Mouse (Mus musculus) spleen, adult 12 weeks (tissue): ENCODE data around the gene Adcy6.

ENCODE experiments used
- DNase-seq: peaks from one replicate; pipeline ENCODE4 v3.0.0; 2022; ENCODE audit warnings: low spot score

Adcy6 gene

DNA sequence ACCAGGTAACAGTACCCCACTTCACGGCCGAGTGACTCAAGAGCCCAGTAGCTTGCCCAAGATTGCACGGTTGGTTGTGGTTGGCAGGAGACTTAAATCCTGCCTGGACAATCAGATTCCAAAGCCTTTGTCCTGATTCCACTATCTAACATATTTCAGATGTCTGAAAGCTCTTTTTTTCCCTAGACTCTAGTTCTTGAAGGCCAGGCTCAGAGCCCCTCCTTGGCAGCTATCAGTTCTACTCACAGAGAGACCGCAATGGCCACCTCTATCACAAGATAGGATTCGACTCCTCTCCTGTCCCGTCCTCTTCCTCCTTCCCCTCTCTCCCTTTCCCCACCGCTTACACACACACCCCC lies 8.1 kb downstream of the Adcy6 start:
- DNase-seq: no peak

DNA sequence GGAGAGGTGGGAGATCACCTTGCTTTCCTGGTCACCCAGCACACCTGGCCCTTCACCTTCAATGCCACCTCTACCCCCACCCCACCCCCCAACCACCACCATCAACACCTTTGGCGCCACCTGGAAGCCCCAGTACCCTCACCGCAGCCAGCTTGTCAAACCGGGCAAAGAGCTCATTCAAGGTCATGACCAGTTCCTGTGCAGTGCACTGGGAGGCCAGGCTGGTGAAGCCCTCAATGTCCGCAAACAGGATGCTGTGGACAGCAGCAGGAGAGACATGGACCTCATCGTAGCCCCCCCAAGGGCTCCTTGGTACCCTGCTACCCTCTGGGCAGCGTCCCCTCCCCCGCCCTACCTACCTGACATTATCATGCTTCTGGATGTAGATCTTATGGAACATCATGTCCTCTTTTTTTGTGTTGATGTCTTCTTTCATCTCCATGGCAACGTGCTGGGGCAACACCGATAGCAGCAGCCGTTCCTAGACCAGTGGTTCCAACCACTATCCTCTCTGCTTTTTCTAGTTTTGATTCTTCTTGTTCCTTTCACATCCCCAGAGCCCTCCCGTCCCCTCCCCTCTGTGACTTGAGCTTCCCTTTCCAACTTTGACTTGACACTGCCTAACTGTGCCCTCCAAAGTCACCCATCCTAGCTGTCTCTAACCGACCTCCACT lies 9.7 kb downstream of the Adcy6 start:
- no peak for DNase-seq

- DNase-seq: no peak
Measured at GRCm38 (mm10) chr15:98596609-98597008, 13.3 kb downstream of the Adcy6 start.

- no peak for DNase-seq
Measured at GRCm38 (mm10) chr15:98595049-98595448, 14.8 kb downstream of the Adcy6 start.

DNA sequence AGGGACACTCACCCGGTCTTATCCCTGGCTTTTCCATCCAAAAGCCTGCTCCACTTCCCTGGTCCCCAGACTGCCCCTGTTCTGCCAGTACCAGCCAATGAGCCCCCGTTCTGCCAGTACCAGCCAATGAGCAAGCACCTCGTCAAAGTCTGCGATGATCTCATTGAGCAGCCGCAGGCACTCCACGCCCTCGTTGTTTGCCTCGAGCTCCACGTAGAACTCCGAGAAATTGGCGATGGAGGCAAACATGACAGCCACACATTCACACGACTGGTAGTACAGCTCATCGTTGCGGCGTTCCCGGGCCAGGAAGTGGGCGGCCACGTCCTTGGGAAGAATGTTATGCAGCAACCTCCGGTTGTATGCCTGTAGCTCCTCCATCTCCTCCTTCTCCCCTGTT lies 15.7 kb downstream of the Adcy6 start:
- DNase-seq: no peak

GRCm38 (mm10) chr15:98591396-98591795 lies 18.5 kb downstream of the Adcy6 start:
- no peak for DNase-seq

DNA sequence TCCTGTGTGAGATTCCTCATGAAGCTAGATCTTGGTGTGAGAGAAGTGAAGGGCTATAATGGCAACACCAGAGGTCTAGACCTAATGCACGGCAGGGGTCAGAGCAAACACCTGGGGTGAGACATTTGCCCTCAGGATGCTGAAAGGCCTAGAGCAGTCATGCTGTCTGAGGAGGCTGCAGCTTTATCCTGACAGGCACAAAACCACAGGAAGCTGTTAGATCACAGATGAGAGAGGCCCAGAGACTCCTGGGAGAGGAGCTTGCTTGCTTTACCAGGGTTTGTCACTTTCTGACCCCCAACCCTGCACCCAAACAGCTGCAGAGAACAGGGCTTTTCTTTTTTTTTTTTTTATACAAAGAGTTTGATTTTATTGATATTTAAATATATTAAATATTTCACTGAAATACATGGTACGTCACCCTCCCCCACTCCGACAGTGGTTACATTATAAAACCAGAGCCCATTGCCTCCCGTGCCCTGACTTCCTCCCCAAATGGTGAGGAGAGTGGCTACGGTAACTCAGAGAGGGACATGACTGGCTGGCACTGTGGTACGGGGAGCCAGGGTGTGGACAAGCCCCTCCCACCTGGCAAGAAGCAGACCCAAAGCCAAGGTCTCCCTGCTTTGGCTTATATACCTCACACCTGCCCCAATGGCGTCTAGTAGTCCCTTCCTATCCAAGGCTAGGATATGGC lies 20.1 kb downstream of the Adcy6 start:
- DNase-seq: no peak

- DNase-seq: no peak
Measured at GRCm38 (mm10) chr15:98587751-98588150, 22.1 kb downstream of the Adcy6 start.

DNA sequence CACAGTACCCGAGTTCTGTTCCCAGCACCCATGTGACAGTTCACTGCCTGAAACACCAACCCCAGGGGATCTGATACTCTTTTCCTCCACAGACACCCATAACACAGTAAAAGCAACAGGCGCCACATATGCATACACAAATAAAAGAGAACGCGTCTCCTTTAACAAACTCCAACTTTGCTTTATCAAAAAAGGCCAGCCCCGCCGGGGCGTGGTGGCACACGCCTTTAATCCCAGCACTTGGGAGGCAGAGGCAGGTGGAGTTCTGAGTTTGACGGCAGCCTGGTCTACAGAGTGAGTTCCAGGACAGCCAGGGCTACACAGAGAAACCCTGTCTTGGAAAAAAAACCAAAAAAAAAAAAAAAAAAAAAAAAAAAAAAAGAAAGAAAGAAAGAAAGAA lies 23.7 kb downstream of the Adcy6 start:
- DNase-seq: peak; percentile 65

DNA sequence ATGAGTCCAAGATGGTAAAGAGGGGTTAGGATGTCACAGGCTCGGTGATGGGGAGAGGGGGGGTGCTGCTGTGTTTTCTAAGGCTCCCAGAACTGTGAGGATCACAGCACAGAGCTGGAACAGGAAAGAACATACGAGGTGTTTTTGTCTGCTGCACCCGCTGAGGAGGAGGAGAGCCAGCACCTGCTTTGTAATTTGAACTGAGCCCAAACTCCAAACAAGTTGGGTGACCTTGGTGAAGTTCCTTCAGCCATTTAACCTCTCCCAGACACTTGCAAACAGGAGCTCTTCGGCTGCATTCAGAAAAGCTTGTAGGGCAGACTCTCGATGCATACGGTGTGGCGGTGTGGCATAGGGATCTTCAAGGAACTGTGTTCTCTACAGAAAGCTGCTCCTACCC lies 24.5 kb downstream of the Adcy6 start:
- DNase-seq: no peak

DNA sequence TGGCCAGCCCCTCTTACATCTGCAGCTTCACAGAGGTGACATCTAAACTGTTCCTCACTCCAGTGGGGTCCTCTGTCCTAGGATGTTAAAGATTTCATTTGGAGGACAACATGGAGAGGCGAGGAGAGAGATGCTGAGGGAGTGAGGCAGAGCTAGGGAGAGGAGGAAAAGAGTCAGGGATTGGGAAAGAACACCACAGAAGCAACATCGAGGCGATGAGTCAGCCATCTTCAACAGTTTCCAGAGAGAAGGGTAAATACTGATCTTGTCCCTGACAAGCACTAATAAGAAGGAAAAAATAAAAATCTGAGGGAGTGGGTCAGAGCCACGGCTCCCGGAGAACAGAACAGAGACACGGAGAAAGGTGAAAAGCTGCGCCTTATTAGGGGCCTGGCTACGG lies 26.9 kb downstream of the Adcy6 start:
- DNase-seq: no peak

- no peak for DNase-seq
Measured at GRCm38 (mm10) chr15:98582410-98582809, 27.5 kb downstream of the Adcy6 start.

- DNase-seq: peak; percentile 61
Measured at GRCm38 (mm10) chr15:98579795-98580464, 29.9 kb downstream of the Adcy6 start.

DNA sequence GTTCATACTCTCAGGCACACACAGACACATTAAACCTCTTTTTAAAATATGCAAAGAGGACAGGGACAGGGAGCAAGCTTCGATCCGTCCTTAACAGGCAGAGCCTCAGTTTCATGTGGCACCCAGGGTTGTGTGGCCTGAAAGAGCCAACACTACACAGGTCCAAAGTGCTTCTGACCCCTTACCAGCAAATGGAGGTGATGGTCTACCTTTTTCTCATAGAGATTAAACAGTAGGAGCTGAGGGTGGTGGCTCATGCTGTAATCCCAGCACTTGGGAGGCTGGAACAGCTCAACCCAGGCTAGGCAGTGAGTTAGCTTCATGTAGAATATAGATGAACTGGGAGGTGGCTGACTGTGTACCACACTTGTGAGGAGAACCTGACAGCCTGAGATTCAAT lies 30.6 kb downstream of the Adcy6 start:
- DNase-seq: no peak

- DNase-seq: no peak
Measured at GRCm38 (mm10) chr15:98573293-98573692, 36.6 kb downstream of the Adcy6 start.

- no peak for DNase-seq
Measured at GRCm38 (mm10) chr15:98570873-98571538, 38.9 kb downstream of the Adcy6 start, which contains the start of the genes Ccnt1 and 4930415O20Rik. Ccnt1 (minus strand) TSS chr15:98570923. 4930415O20Rik (plus strand) TSS chr15:98571004.

- no peak for DNase-seq
Measured at GRCm38 (mm10) chr15:98569795-98570365, 40.0 kb downstream of the Adcy6 start.

DNA sequence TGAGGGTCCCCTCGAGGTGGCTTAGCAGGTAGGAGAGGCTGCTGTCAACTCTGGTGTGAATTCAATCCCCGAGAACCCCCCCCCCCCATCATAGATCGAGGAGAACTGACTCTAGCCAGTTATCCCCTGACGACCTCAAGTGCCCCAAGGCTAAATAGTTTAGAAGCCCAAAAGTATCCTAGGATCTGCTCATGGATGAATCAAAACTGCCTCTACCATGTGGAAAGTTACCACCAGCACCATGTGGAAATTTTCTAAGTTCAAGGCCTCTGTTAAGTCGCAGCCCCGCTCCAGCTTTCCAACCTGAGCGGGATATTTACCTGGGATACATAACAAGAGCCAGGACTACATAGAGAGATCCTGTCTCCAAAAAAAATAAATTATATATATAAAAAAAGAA lies 40.7 kb downstream of the Adcy6 start:
- no peak for DNase-seq

- DNase-seq: no peak
Measured at GRCm38 (mm10) chr15:98568256-98569033, 41.4 kb downstream of the Adcy6 start.

- peak; percentile 99 for DNase-seq
Measured at GRCm38 (mm10) chr15:98567278-98568134, 42.4 kb downstream of the Adcy6 start.

- DNase-seq: no peak
Measured at GRCm38 (mm10) chr15:98566973-98567277, 43.0 kb downstream of the Adcy6 start.
